Mouse (Mus musculus) spleen, adult 2 months (tissue): Measurements from ENCODE around the gene Ociad2. TPM values are rescaled to one million over a fixed set of nuclear protein-coding genes. Genes with fewer than 3 reads are reported as not detected.
"Not testable (repeated sequence)": the region's sequence is repeated elsewhere in the genome, so short reads cannot be mapped to it uniquely, and the experiment has no call there.

Source experiments
- DNase-seq, 2 experiments: peaks; one replicate each; pipeline versions ENCODE4 v3.0.0 to v3.0.0-alpha.2; 2012 to 2021; ENCODE audit warnings: low spot score in 2 of 2, low read depth in 1 of 2
- H3K27ac ChIP-seq: fragments of 200-500 bp; 2 replicates; pipeline ENCODE4 v1.5.1; 2012; ENCODE audit warnings: low read length, inconsistent platforms; ENCODE audit not compliant: insufficient read depth
- H3K27me3 ChIP-seq: fragments of 200-500 bp; 2 replicates; pipeline ENCODE4 v1.6.1; 2012; ENCODE audit warnings: mild to moderate bottlenecking, moderate library complexity, low read length, inconsistent platforms; ENCODE audit not compliant: control insufficient read depth, insufficient read depth
- H3K36me3 ChIP-seq: fragments of 200-500 bp; 2 replicates; pipeline ENCODE4 v1.6.1; 2012; ENCODE audit warnings: mild to moderate bottlenecking, low read length, inconsistent platforms; ENCODE audit not compliant: control insufficient read depth, insufficient read depth
- H3K4me1 ChIP-seq: fragments of 200-500 bp; 2 replicates; pipeline ENCODE4 v1.6.1; 2011; ENCODE audit warnings: inconsistent platforms; ENCODE audit not compliant: control insufficient read depth, insufficient read depth, insufficient read length
- H3K4me3 ChIP-seq: fragments of 200-500 bp; 2 replicates; pipeline ENCODE4 v1.5.1; 2011; ENCODE audit warnings: mild to moderate bottlenecking, inconsistent platforms; ENCODE audit not compliant: insufficient read depth, insufficient read length; ENCODE audit errors: extremely low read depth
- CTCF ChIP-seq: fragments of 200-500 bp; IDR thresholded peaks from 2 replicates; pipeline ENCODE4 v1.5.1; 2011; ENCODE audit warnings: mild to moderate bottlenecking, inconsistent platforms; ENCODE audit not compliant: insufficient read depth, insufficient read length, insufficient replicate concordance; ENCODE audit errors: extremely low read depth
- POLR2A ChIP-seq: fragments of 200-500 bp; IDR thresholded peaks from 2 replicates; pipeline ENCODE4 v1.6.1; 2011; ENCODE audit warnings: low read depth, low read length, inconsistent platforms
- WGBS: fragments of 180-500 bp; shearing (Covaris S2); methylation state at CpG from one replicate; pipeline ENCODE4 v1.1.7; 2018; 5-methylcytosine and 5-hydroxymethylcytosine counted together
- polyA plus RNA-seq: library from polyadenylated mRNA; depleted of rRNA; stranded (reverse); fragments of >200 nt; gene quantifications from 2 replicates; pipeline ENCODE4 v1.2.3, GENCODE M21; 2012

Ociad2 gene
- polyA plus RNA-seq, 1 experiment = 0.05 TPM

GRCm38 (mm10) chr5:73324526-73325170, 16.2 kb downstream of the Ociad2 start:
- 88% methylated on average over 8 of the region's 8 CpGs for WGBS
- TF ChIP-seq POLR2A = no peak
- no peak for TF ChIP-seq CTCF
- Histone ChIP-seq H3K27me3 (no peaks in the 10 kb centered on the region), H3K27ac (no peak overlapping the region), H3K4me1 (no peaks in the 10 kb centered on the region), H3K4me3 (no peak overlapping the region), H3K36me3 (no peaks in the 10 kb centered on the region)
- DNase-seq = no peak

DNA sequence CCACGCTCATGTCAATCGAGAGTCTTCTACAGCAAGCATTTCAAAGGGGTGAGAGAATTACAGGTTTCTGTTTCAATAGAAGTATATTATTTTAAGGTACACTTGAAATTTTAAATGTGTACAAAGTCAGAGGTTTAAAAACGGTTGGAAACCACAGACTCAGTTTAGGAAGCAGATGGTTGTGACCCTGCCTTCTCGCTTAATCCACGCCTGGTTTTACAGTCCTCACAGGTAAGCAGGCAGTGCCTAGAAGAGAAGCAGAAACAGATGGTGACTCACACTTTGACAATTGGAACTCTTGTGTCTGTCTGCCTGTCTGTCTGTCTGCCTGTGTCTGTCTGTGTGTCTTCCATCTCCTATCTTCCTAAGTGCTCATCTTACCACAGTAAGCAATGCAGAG, 17.2 kb downstream of the Ociad2 start:
- Histone ChIP-seq H3K4me3 (no peak overlapping the region), H3K27ac (no peak overlapping the region), H3K4me1 (no peaks in the 10 kb centered on the region), H3K36me3 (no peaks in the 10 kb centered on the region), H3K27me3 (no peaks in the 10 kb centered on the region)
- DNase-seq = no peak
- WGBS = 19% methylated on average over 5 of the region's 5 CpGs
- TF ChIP-seq POLR2A (no peak), CTCF (no peak)

- not testable (repeated sequence) for H3K4me3 ChIP-seq, H3K4me1 ChIP-seq, H3K36me3 ChIP-seq, H3K27me3 ChIP-seq, DNase-seq, H3K27ac ChIP-seq
- 93% methylated on average over 1 of the region's 1 CpGs for WGBS
Observed at GRCm38 (mm10) chr5:73322684-73323083, 18.1 kb downstream of the Ociad2 start.

DNA sequence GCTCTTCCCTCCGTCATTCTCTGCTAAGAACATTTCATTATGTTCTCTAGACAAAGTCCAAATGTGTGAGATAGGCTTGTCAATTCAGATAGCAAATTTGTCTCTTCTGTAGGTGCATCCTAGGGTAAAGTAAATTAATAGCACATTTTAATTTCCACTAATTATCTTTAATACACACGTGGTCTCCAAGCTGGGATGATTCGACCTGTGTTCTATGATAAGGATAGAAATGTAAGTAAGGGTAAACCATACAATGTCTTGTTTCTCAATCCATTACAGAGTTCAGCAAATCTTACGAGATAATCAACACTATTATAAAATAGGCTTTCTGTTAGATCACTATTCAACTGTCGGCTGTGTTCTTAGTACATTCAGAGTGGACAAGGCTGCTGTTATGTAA, 21.5 kb downstream of the Ociad2 start:
- H3K4me1 ChIP-seq = no peaks in the 10 kb centered on the region
- peaks cover 13% of the 10 kb centered on the region for H3K36me3 ChIP-seq

DNA sequence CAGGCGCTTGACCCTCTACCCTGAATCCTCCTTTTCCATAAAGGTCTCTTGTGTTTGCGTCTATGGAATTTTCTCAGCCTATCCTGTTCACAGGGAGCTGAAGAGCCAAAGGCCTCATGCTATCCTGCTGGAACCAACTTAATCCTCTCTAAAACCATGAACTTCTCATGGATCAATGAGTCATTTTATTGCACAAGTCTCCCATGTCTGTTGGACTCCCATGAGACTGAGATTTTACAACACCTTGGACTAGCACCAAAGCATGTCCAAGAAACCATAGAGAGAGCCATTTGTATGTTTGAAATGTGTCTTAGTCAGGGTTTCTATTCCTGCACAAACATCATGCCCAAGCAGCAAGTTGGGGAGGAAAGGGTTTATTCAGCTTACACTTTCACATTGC, 26.2 kb downstream of the Ociad2 start:
- Histone ChIP-seq H3K36me3 (peaks cover 36% of the 10 kb centered on the region), H3K4me3 (no peak overlapping the region), H3K4me1 (no peaks in the 10 kb centered on the region), H3K27ac (no peak overlapping the region), H3K27me3 (no peaks in the 10 kb centered on the region)
- no peak for TF ChIP-seq CTCF
- no peak for TF ChIP-seq POLR2A
- no peak for DNase-seq
- WGBS = 96% methylated on average over 2 of the region's 2 CpGs

More for the DNA sequence above, 21.5 kb downstream of the Ociad2 start:
- H3K4me3 ChIP-seq = no peak overlapping the region
- 83% methylated on average over 5 of the region's 5 CpGs for WGBS
- DNase-seq = no peak
- no peaks in the 10 kb centered on the region for H3K27me3 ChIP-seq
- no peak for TF ChIP-seq POLR2A
- TF ChIP-seq CTCF = no peak
- no peak overlapping the region for H3K27ac ChIP-seq

GRCm38 (mm10) chr5:73313591-73313990, 27.2 kb downstream of the Ociad2 start:
- Histone ChIP-seq H3K27ac (no peak overlapping the region), H3K4me1 (no peaks in the 10 kb centered on the region), H3K36me3 (peaks cover 41% of the 10 kb centered on the region), H3K27me3 (no peaks in the 10 kb centered on the region), H3K4me3 (no peak overlapping the region)
- no peak for TF ChIP-seq POLR2A
- no peak for TF ChIP-seq CTCF
- no peak for DNase-seq
- WGBS = 88% methylated on average over 10 of the region's 10 CpGs

- no peaks in the 10 kb centered on the region for H3K27me3 ChIP-seq
- no peak for TF ChIP-seq CTCF
- no peak for TF ChIP-seq POLR2A
- H3K27ac ChIP-seq = no peak overlapping the region
- no peaks in the 10 kb centered on the region for H3K4me1 ChIP-seq
- no peak overlapping the region for H3K4me3 ChIP-seq
- H3K36me3 ChIP-seq = peaks cover 55% of the 10 kb centered on the region
- 92% methylated on average over 5 of the region's 5 CpGs for WGBS
- no peak for DNase-seq
Observed at GRCm38 (mm10) chr5:73311458-73311857, 29.4 kb downstream of the Ociad2 start.

DNA sequence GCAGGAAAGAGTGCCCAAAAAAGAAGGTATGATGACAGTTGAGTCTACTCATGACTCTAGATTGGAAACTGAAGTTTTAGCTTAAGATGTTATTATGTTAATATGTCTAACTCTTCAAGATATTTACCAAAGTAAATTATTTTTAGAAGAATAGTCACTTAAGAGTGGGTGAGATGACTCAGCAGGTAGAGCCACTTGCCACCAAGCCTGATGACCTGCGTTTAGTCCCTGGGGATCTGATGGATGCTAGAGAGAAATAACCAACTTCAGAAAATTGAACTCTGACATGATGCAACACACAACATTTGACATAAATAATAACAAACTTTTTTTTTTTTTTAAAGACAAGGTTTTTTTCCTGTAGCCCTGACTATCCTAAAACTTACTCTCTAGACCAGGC, 30.4 kb downstream of the Ociad2 start:
- 84% methylated on average over 1 of the region's 1 CpGs for WGBS
- no peak for DNase-seq
- no peak for TF ChIP-seq CTCF
- no peak for TF ChIP-seq POLR2A
- no peak overlapping the region for H3K27ac ChIP-seq
- peaks cover 54% of the 10 kb centered on the region for H3K36me3 ChIP-seq
- H3K4me1 ChIP-seq = no peaks in the 10 kb centered on the region
- H3K27me3 ChIP-seq = no peaks in the 10 kb centered on the region
- H3K4me3 ChIP-seq = no peak overlapping the region
